9 mouse cellular contexts compared by ENCODE assay signal in the genomic region with DNA sequence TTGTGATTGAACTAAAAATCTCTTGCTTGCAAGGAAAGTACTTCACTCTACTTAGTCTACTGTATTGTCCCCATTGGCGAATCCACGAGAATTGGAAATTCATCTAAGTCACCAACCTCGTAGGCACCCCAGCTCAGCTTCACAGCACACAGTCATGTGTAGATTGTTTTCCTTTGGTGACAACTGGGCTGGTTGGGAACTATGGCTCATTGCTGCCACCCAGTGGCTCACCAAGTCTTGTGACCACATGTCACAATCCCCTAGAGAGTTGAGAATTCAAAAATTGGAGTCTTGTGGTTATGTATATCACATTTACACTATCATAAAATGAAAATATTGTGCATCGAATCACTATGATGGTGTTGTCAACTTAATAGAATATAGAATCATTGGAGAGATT. TPM values are rescaled to one million over a fixed set of nuclear protein-coding genes. Genes with fewer than 3 reads are reported as not detected.
DNase-seq lines count a peak whose midpoint lies in the region; ATAC-seq and TF ChIP-seq lines count a peak whose summit lies in the region.
"Had no signal": no experiment of that assay in that cellular context is flagged by ENCODE, and none has a peak within 500 bp of the region (broad histone marks: within the 10 kb centered on the region; RNA-seq: fewer than 3 reads in every experiment).

No protein-coding gene starts in this region.

- no peaks in the 10 kb centered on the region for H3K9me3 ChIP-seq in kidney, embryonic 16.5 days (ENCODE audit: low read length)
- peaks cover 72% of the 10 kb centered on the region for H3K9me3 ChIP-seq in E14TG2a.4 (ENCODE audit: low read length)
- H3K9me3 ChIP-seq in forebrain, embryonic 16.5 days (ENCODE audit: control insufficient read depth, low read length) = no peaks in the 10 kb centered on the region
- H3K9me3 ChIP-seq: liver, embryonic 13.5 days had no signal

- no peak for ATAC-seq in kidney, embryonic 16.5 days (ENCODE audit: low FRiP score, low TSS enrichment)
- ATAC-seq in forebrain, embryonic 16.5 days = peak; percentile 45; the same call in 1 of the 2 replicates
- peak; percentile 78; the same call in 1 of the 2 replicates for ATAC-seq in megakaryocyte-erythroid progenitor cell, adult 5-6 weeks (replicated peaks; ENCODE audit: low FRiP score, low TSS enrichment, poor library complexity, severe bottlenecking)

- H3K36me3 ChIP-seq in kidney, embryonic 16.5 days (ENCODE audit: insufficient read depth, low read length) = no peaks in the 10 kb centered on the region
- H3K36me3 ChIP-seq in E14TG2a.4 (ENCODE audit: insufficient read depth, low read length) = no peaks in the 10 kb centered on the region
- H3K36me3 ChIP-seq in forebrain, embryonic 16.5 days (ENCODE audit: control insufficient read depth, insufficient read depth) = no peaks in the 10 kb centered on the region
- H3K36me3 ChIP-seq: liver, embryonic 13.5 days had no signal

- peak; percentile 14; the same call in 1 of the 2 replicates for TF ChIP-seq CTCF in E14TG2a.4 (conservative IDR thresholded peaks at IDR 0.05; ENCODE audit: low read length)

- H3K4me1 ChIP-seq in kidney, embryonic 16.5 days (ENCODE audit: insufficient read depth, low read length) = no peaks in the 10 kb centered on the region
- no peaks in the 10 kb centered on the region for H3K4me1 ChIP-seq in E14TG2a.4 (replicated peaks; ENCODE audit: low read depth, low read length)
- no peaks in the 10 kb centered on the region for H3K4me1 ChIP-seq in forebrain, embryonic 16.5 days (replicated peaks; ENCODE audit: control insufficient read depth, insufficient read depth, low read length)
- H3K4me1 ChIP-seq: liver, embryonic 13.5 days had no signal

- H3K27me3 ChIP-seq in kidney, embryonic 16.5 days (ENCODE audit: insufficient read depth, low read length) = no peaks in the 10 kb centered on the region
- H3K27me3 ChIP-seq in E14TG2a.4 (ENCODE audit: insufficient read depth, low read length) = no peaks in the 10 kb centered on the region
- H3K27me3 ChIP-seq in forebrain, embryonic 16.5 days (replicated peaks; ENCODE audit: control insufficient read depth, insufficient read depth, low read length) = no peaks in the 10 kb centered on the region
- H3K27me3 ChIP-seq: liver, embryonic 13.5 days had no signal

- 60% methylated on average over 4 of the region's 4 CpGs for WGBS in kidney, embryonic 16.5 days
- 65% methylated on average over 4 of the region's 4 CpGs for WGBS in forebrain, embryonic 16.5 days
- WGBS in large intestine, adult 2 months = 45% methylated on average over 4 of the region's 4 CpGs

- peak; percentile 28 for DNase-seq in kidney, adult 11 months
- peak; percentile 63 to 77 for DNase-seq in adrenal gland, postnatal 36 days
- DNase-seq in large intestine, adult 2 months (ENCODE audit: low read depth, low spot score) = peak; percentile 14
- DNase-seq in thymus, postnatal 36 days = peak; percentile 28 to 49
- DNase-seq: liver, embryonic 13.5 days had no signal

- H3K9ac ChIP-seq in kidney, embryonic 16.5 days (replicated peaks; ENCODE audit: low read length) = no peak overlapping the region
- no peak overlapping the region for H3K9ac ChIP-seq in forebrain, embryonic 16.5 days (replicated peaks; ENCODE audit: low read depth, low read length)
- H3K9ac ChIP-seq: liver, embryonic 13.5 days had no signal

- no peak overlapping the region for H3K27ac ChIP-seq in kidney, embryonic 16.5 days (ENCODE audit: low read length)
- H3K27ac ChIP-seq in forebrain, embryonic 16.5 days (ENCODE audit: low read length) = no peak overlapping the region
- H3K27ac ChIP-seq: liver, embryonic 13.5 days had no signal

- no peak overlapping the region for H3K4me3 ChIP-seq in kidney, embryonic 16.5 days (ENCODE audit: low read length)
- H3K4me3 ChIP-seq in E14TG2a.4 (replicated peaks; ENCODE audit: low read length) = no peak overlapping the region
- no peak overlapping the region for H3K4me3 ChIP-seq in forebrain, embryonic 16.5 days (replicated peaks; ENCODE audit: low read length)
- H3K4me3 ChIP-seq: liver, embryonic 13.5 days had no signal

- H3K4me2 ChIP-seq in kidney, embryonic 16.5 days (replicated peaks; ENCODE audit: low read depth, low read length) = no peak overlapping the region
- no peak overlapping the region for H3K4me2 ChIP-seq in forebrain, embryonic 16.5 days (ENCODE audit: low read length)
- H3K4me2 ChIP-seq: liver, embryonic 13.5 days had no signal

RNA-seq across cellular contexts. Expression of a gene that starts 47.1 kb away (rescaled TPM):
- 53.2 and 58.0 TPM in 2 replicates for polyA plus RNA-seq in kidney, embryonic 16.5 days (2015; fragmentation: Nextera tagmentation; extraction: Ambion mirVana)
- 100 to 1,000 TPM; 185 to 193 TPM for total RNA-seq in adrenal gland, postnatal 36 days (2021)
- polyA plus RNA-seq in forebrain, embryonic 16.5 days (2015; fragmentation: Nextera tagmentation; extraction: Ambion mirVana) = 73.9 and 86.4 TPM in 2 replicates
- 157 and 219 TPM in 2 replicates for polyA plus RNA-seq in large intestine, adult 2 months (2012; rRNA removed)
- 20.7 and 25.3 TPM in 2 replicates for total RNA-seq in megakaryocyte-erythroid progenitor cell, adult 5-6 weeks (2014; fragmentation: Nextera tagmentation)
- total RNA-seq in megakaryocyte-erythroid progenitor cell, adult 5-6 weeks (2017) = 8.9 and 13.9 TPM in 2 replicates

RNA-seq across cellular contexts. Expression of a gene that starts 54.0 kb away (rescaled TPM):
- polyA plus RNA-seq in kidney, embryonic 16.5 days (2015; fragmentation: Nextera tagmentation; extraction: Ambion mirVana) = 69.1 and 83.2 TPM in 2 replicates
- 100 to 1,000 TPM; 133 to 149 TPM for total RNA-seq in adrenal gland, postnatal 36 days (2021)
- polyA plus RNA-seq in forebrain, embryonic 16.5 days (2015; fragmentation: Nextera tagmentation; extraction: Ambion mirVana) = 161 and 186 TPM in 2 replicates
- 115 and 144 TPM in 2 replicates for polyA plus RNA-seq in large intestine, adult 2 months (2012; rRNA removed)
- total RNA-seq in megakaryocyte-erythroid progenitor cell, adult 5-6 weeks (2014; fragmentation: Nextera tagmentation) = 49.0 and 63.7 TPM in 2 replicates
- total RNA-seq in megakaryocyte-erythroid progenitor cell, adult 5-6 weeks (2017) = 48.1 and 62.1 TPM in 2 replicates

Comparison
In these comparisons a context has a peak if more than half of its experiments do, and no peak if none do; other contexts are left out.
1. DNase-seq: peak in every context shown above with its lines; median percentile 70 in adrenal gland, postnatal 36 days; 38 in thymus, postnatal 36 days; 28 in kidney, adult 11 months; 14 in large intestine, adult 2 months.